Comparison of ENCODE assay signal across 31 mouse cellular contexts in the genomic region with DNA sequence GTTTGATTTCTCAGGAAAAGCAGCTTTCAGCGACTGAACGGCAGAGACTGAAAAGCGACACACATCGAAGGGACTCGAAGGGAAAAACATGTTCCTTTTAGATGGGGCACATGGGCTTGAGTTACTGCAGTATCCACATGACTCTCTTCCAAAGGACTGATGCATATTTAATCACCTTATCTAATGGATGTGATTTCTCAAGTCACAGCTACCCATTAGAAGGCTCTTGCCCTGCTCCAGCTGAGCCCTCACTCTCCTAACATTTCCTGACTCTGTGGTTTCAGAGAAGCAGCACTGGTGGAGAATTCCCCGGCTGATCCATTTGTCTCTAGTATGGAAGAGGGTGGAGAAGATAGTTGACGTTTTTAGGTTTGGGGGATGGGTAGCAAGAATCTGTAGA. TPM values are rescaled to one million over a fixed set of nuclear protein-coding genes. Genes with fewer than 3 reads are reported as not detected.
A peak's percentile ranks its signal among the peaks of the same experiment; 100 is the strongest.
DNase-seq lines count a peak whose midpoint lies in the region; ATAC-seq lines count a peak whose summit lies in the region.
"Had no signal": no experiment of that assay in that cellular context is flagged by ENCODE, and none has a peak within 500 bp of the region (broad histone marks: within the 10 kb centered on the region; RNA-seq: fewer than 3 reads in every experiment).

No protein-coding gene starts in this region.

- 72% methylated on average over 7 of the region's 7 CpGs for WGBS in hindbrain, embryonic 12.5 days
- WGBS in hindbrain, embryonic 14.5 days, result 65% methylated on average over 7 of the region's 7 CpGs
- 70% methylated on average over 7 of the region's 7 CpGs for WGBS in neural tube, embryonic 12.5 days
- 62% methylated on average over 7 of the region's 7 CpGs for WGBS in neural tube, embryonic 15.5 days
- 62% methylated on average over 7 of the region's 7 CpGs for WGBS in neural tube, embryonic 14.5 days

- H3K4me2 ChIP-seq in hindbrain, embryonic 12.5 days (replicated peaks), result no peak overlapping the region
- no peak overlapping the region for H3K4me2 ChIP-seq in hindbrain, embryonic 14.5 days (replicated peaks)
- no peak overlapping the region for H3K4me2 ChIP-seq in neural tube, embryonic 12.5 days (replicated peaks)
- no peak overlapping the region for H3K4me2 ChIP-seq in neural tube, embryonic 15.5 days
- H3K4me2 ChIP-seq in neural tube, embryonic 14.5 days (ENCODE audit: low read depth, low read length), result no peak overlapping the region
- H3K4me2 ChIP-seq: embryonic facial prominence, embryonic 13.5 days; forebrain, embryonic 12.5 days; forebrain, embryonic 15.5 days; heart, embryonic 13.5 days had no signal

- no peak overlapping the region for H3K4me3 ChIP-seq in hindbrain, embryonic 12.5 days
- no peak overlapping the region for H3K4me3 ChIP-seq in hindbrain, embryonic 14.5 days (replicated peaks; ENCODE audit: low read length)
- H3K4me3 ChIP-seq in neural tube, embryonic 12.5 days, result no peak overlapping the region
- H3K4me3 ChIP-seq in neural tube, embryonic 15.5 days (replicated peaks), result no peak overlapping the region
- no peak overlapping the region for H3K4me3 ChIP-seq in neural tube, embryonic 14.5 days (ENCODE audit: low read depth, low read length)
- H3K4me3 ChIP-seq: embryonic facial prominence, embryonic 10.5 days; embryonic facial prominence, embryonic 13.5 days; erythroblast, embryonic 14.5 days; forebrain, embryonic 12.5 days; forebrain, embryonic 15.5 days; heart, adult 2 months; heart, embryonic 10.5 days; heart, embryonic 13.5 days had no signal

- no peaks in the 10 kb centered on the region for H3K9me3 ChIP-seq in hindbrain, embryonic 12.5 days (replicated peaks)
- no peaks in the 10 kb centered on the region for H3K9me3 ChIP-seq in hindbrain, embryonic 14.5 days (ENCODE audit: control insufficient read depth, low read length)
- no peaks in the 10 kb centered on the region for H3K9me3 ChIP-seq in neural tube, embryonic 12.5 days
- no peaks in the 10 kb centered on the region for H3K9me3 ChIP-seq in neural tube, embryonic 15.5 days (replicated peaks)
- no peaks in the 10 kb centered on the region for H3K9me3 ChIP-seq in neural tube, embryonic 14.5 days (ENCODE audit: control insufficient read depth, low read length)
- H3K9me3 ChIP-seq: embryonic facial prominence, embryonic 10.5 days; embryonic facial prominence, embryonic 13.5 days; forebrain, embryonic 12.5 days; forebrain, embryonic 15.5 days; heart, embryonic 10.5 days; heart, embryonic 13.5 days had no signal

- H3K27ac ChIP-seq in hindbrain, embryonic 12.5 days, result no peak overlapping the region
- no peak overlapping the region for H3K27ac ChIP-seq in hindbrain, embryonic 14.5 days
- H3K27ac ChIP-seq in neural tube, embryonic 12.5 days, result no peak overlapping the region
- H3K27ac ChIP-seq in neural tube, embryonic 15.5 days (replicated peaks), result no peak overlapping the region
- no peak overlapping the region for H3K27ac ChIP-seq in neural tube, embryonic 14.5 days (ENCODE audit: low read depth, low read length)
- H3K27ac ChIP-seq: embryonic facial prominence, embryonic 10.5 days; embryonic facial prominence, embryonic 13.5 days; forebrain, embryonic 12.5 days; forebrain, embryonic 15.5 days; heart, adult 2 months; heart, embryonic 10.5 days; heart, embryonic 13.5 days had no signal

- H3K9ac ChIP-seq in hindbrain, embryonic 12.5 days, result no peak overlapping the region
- H3K9ac ChIP-seq in hindbrain, embryonic 14.5 days, result no peak overlapping the region
- no peak overlapping the region for H3K9ac ChIP-seq in neural tube, embryonic 12.5 days
- H3K9ac ChIP-seq in neural tube, embryonic 15.5 days (replicated peaks), result no peak overlapping the region
- no peak overlapping the region for H3K9ac ChIP-seq in neural tube, embryonic 14.5 days (replicated peaks; ENCODE audit: low read depth, low read length)
- H3K9ac ChIP-seq: embryonic facial prominence, embryonic 13.5 days; forebrain, embryonic 12.5 days; forebrain, embryonic 15.5 days; heart, embryonic 13.5 days had no signal

- no peaks in the 10 kb centered on the region for H3K27me3 ChIP-seq in hindbrain, embryonic 12.5 days
- H3K27me3 ChIP-seq in hindbrain, embryonic 14.5 days (ENCODE audit: control insufficient read depth, insufficient read depth, low read length), result no peaks in the 10 kb centered on the region
- no peaks in the 10 kb centered on the region for H3K27me3 ChIP-seq in neural tube, embryonic 12.5 days (replicated peaks)
- no peaks in the 10 kb centered on the region for H3K27me3 ChIP-seq in neural tube, embryonic 15.5 days (replicated peaks)
- no peaks in the 10 kb centered on the region for H3K27me3 ChIP-seq in neural tube, embryonic 14.5 days (ENCODE audit: control insufficient read depth, insufficient read depth, low read length)
- H3K27me3 ChIP-seq: CH12.LX; embryonic facial prominence, embryonic 13.5 days; forebrain, embryonic 12.5 days; forebrain, embryonic 15.5 days; heart, embryonic 13.5 days; Patski had no signal

- H3K4me1 ChIP-seq in hindbrain, embryonic 12.5 days, result no peaks in the 10 kb centered on the region
- no peaks in the 10 kb centered on the region for H3K4me1 ChIP-seq in hindbrain, embryonic 14.5 days (replicated peaks; ENCODE audit: control insufficient read depth, insufficient read depth, low read length)
- H3K4me1 ChIP-seq in neural tube, embryonic 12.5 days, result no peaks in the 10 kb centered on the region
- no peaks in the 10 kb centered on the region for H3K4me1 ChIP-seq in neural tube, embryonic 15.5 days
- no peaks in the 10 kb centered on the region for H3K4me1 ChIP-seq in neural tube, embryonic 14.5 days (ENCODE audit: control insufficient read depth, insufficient read depth, low read length)
- H3K4me1 ChIP-seq: embryonic facial prominence, embryonic 10.5 days; embryonic facial prominence, embryonic 13.5 days; forebrain, embryonic 12.5 days; forebrain, embryonic 15.5 days; heart, embryonic 10.5 days; heart, embryonic 13.5 days had no signal

- peak; percentile 73 for ATAC-seq in hindbrain, embryonic 12.5 days (ENCODE audit: low FRiP score)
- ATAC-seq in hindbrain, embryonic 14.5 days (ENCODE audit: low FRiP score), result no peak
- peak; percentile 50 for ATAC-seq in neural tube, embryonic 12.5 days (ENCODE audit: low FRiP score, low read depth)
- no peak for ATAC-seq in neural tube, embryonic 15.5 days (ENCODE audit: low FRiP score)
- peak; percentile 58; the same call in 1 of the 2 replicates for ATAC-seq in neural tube, embryonic 14.5 days (ENCODE audit: low read depth)
- ATAC-seq in monocyte, adult 5-6 weeks (replicated peaks; ENCODE audit: insufficient number of reproducible peaks, low FRiP score, low TSS enrichment, poor library complexity, severe bottlenecking), result no peak
- ATAC-seq: forebrain, embryonic 15.5 days; hindbrain, embryonic 16.5 days; inflammation-experienced regulatory T-cells, adult 6 months; Patski had no signal

- no peaks in the 10 kb centered on the region for H3K36me3 ChIP-seq in hindbrain, embryonic 12.5 days
- no peaks in the 10 kb centered on the region for H3K36me3 ChIP-seq in hindbrain, embryonic 14.5 days (replicated peaks; ENCODE audit: control insufficient read depth, insufficient read depth)
- H3K36me3 ChIP-seq in neural tube, embryonic 12.5 days, result no peaks in the 10 kb centered on the region
- no peaks in the 10 kb centered on the region for H3K36me3 ChIP-seq in neural tube, embryonic 15.5 days
- H3K36me3 ChIP-seq in neural tube, embryonic 14.5 days (ENCODE audit: control insufficient read depth, insufficient read depth, low read length), result no peaks in the 10 kb centered on the region
- H3K36me3 ChIP-seq: embryonic facial prominence, embryonic 10.5 days; embryonic facial prominence, embryonic 13.5 days; forebrain, embryonic 12.5 days; forebrain, embryonic 15.5 days; G1E; heart, embryonic 10.5 days; heart, embryonic 13.5 days had no signal

- DNase-seq in hindbrain, embryonic 14.5 days (ENCODE audit: low spot score), result no peak
- no peak for DNase-seq in kidney, adult 8-10 months
- DNase-seq: adrenal gland, postnatal 10 days; B cell, adult 2 months; cerebellum, adult 11-12 months; cerebellum, adult 8-10 months; cerebellum, postnatal 10 days; cerebellum, postnatal 36 days; embryo, embryonic 11 days; gastrocnemius, postnatal 25 days; heart, adult 2 months; heart, postnatal 14 days; heart, postnatal 4 days had no signal

RNA-seq across cellular contexts. Expression of a gene that starts 23.7 kb away (rescaled TPM):
- 7.3 TPM in 2 replicates for polyA plus RNA-seq in hindbrain, embryonic 12.5 days (2016; fragmentation: Nextera tagmentation; extraction: Ambion mirVana)
- 9.5 and 10.5 TPM in 2 replicates for polyA plus RNA-seq in hindbrain, embryonic 14.5 days (2014; fragmentation: Nextera tagmentation; extraction: Ambion mirVana)
- polyA plus RNA-seq in neural tube, embryonic 12.5 days (2016; fragmentation: Nextera tagmentation; extraction: Ambion mirVana), result 14.9 and 22.1 TPM in 2 replicates
- polyA plus RNA-seq in neural tube, embryonic 15.5 days (2015; fragmentation: Nextera tagmentation; extraction: Ambion mirVana), result 15.0 and 17.2 TPM in 2 replicates
- 11.2 and 23.1 TPM in 2 replicates for polyA plus RNA-seq in neural tube, embryonic 14.5 days (2014; fragmentation: Nextera tagmentation; extraction: Ambion mirVana)
- total RNA-seq in monocyte, adult 5-6 weeks (2017), result not detected in 3 replicates
- total RNA-seq: CH12.LX; gastrocnemius, adult 8-10 months; gastrocnemius, postnatal 25 days had no signal
- polyA plus RNA-seq: erythroblast, embryonic 14.5 days; G1E; heart, adult 2 months; inflammation-experienced regulatory T-cells, adult 6 months; Patski had no signal

Comparison
In these comparisons a context has a peak if more than half of its experiments do, and no peak if none do; other contexts are left out.
1. ATAC-seq: peak in hindbrain, embryonic 12.5 days (single experiment), neural tube, embryonic 12.5 days (single experiment) and neural tube, embryonic 14.5 days (single experiment); none in hindbrain, embryonic 14.5 days (single experiment), neural tube, embryonic 15.5 days (single experiment) and monocyte, adult 5-6 weeks (single experiment).